Mouse (Mus musculus): ENCODE data around the gene Cnga1.

The Cnga1 gene

DNA sequence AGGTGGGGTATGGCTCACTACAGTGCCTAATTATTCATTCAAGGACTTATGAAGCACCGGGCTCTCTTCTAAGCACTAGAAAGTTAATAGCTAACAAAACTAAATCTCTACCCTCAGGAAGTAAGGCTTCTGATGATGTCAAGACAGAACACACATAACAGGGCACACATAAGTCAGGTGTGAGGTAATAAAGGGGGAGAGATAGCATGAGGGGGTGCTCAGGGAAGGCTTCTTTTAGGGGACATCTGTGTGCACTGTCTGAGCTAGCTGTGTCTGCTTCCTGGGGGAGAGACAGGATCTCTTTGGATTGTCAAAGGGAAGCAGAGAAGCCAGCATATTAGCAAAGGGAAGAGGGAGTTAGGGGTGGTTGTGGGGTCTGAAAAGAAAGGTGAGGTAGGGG, at the start of gene Cnga1:
Cnga1 (minus strand) TSS at position 101 of the 400 bp plus-strand sequence.
- DNase-seq (ENCODE audit: low read depth, low spot score): no peak

GRCm38 (mm10) chr5:72690516-72690915, 46.4 kb upstream of the Cnga1 start:
- no peak for DNase-seq (ENCODE audit: low read depth, low spot score)

- DNase-seq (ENCODE audit: low read depth, low spot score): no peak
Measured at GRCm38 (mm10) chr5:72689556-72689955, 45.5 kb upstream of the Cnga1 start.

DNA sequence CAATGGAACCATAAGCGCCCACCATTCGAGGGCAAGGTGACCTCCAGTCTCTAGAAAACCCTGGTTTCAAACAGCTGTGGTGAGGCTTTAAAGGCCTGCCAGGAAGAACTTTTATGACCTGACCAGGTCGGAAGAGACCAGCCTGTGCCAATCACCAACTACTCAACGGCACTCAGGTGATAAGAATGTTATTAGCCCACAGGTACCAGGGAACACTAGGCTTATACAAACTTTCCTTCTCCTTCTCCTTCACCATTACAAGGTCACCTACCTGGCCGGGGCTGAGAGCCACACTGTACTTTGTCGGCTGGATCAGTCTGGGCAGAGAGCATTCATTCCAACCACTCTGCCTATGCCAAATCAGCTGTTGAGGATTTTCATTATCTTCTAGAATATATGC, 37.4 kb upstream of the Cnga1 start:
- DNase-seq (ENCODE audit: low read depth, low spot score): no peak

GRCm38 (mm10) chr5:72674994-72675542, 31.0 kb upstream of the Cnga1 start:
- DNase-seq (ENCODE audit: low read depth, low spot score): no peak

DNA sequence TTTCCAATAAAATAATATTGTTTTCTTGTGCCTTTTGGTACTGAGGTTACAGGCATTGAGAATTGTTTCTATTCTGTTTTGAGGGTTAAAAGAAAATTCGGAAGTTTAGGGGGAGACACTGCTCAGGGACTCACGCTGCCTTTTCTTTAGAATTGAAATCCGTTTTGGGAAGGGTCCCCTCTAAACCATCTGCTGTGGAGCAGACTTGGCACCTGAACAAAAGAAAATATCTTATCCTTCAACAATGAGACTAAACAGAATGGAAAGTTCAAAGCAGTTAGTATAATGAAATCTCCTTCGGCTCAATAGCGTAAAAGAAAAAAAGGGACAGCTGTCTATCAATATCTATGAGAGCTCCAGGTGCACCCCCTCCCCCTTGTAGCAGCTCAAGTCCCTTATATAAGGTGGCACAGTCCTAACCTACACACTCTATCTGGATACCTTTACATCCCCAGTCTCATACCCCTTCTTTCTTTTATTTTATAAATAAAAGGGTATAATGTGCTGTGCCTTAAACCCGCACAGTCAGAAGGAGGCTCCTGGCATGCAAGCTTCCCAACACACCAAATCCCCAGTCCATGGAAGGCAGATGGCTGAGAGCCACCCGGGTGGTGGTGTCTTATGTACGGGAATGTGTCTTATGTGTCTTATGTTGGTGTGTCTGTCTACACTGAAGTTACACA, 27.1 kb upstream of the Cnga1 start:
- no peak for DNase-seq (ENCODE audit: low read depth, low spot score)

- DNase-seq (ENCODE audit: low read depth, low spot score): no peak
Measured at GRCm38 (mm10) chr5:72668351-72668750, 24.3 kb upstream of the Cnga1 start.

GRCm38 (mm10) chr5:72666428-72666827, 22.4 kb upstream of the Cnga1 start:
- DNase-seq (ENCODE audit: low read depth, low spot score): no peak

DNA sequence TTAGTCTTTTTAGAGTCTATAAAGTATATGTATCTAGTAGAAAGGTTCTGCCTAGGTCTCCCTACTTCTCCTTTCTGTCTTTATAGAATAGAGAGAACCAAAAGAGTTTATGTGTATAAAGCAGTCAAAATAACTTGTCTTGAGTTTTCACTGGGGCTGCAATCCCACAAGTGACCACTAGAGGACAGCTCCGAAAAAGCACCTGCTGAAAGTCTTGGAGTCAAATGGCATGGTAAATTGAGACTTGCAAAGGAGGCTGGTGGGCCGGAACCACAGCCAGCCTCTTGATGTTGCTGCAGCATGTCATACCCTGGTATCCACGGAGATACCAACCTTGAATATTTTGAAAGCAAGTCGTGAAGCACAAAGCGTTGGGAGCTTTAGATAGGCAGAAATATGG, 21.2 kb upstream of the Cnga1 start:
- DNase-seq (ENCODE audit: low read depth, low spot score): peak; percentile 72

- no peak for DNase-seq (ENCODE audit: low read depth, low spot score)
Measured at GRCm38 (mm10) chr5:72664854-72665253, 20.8 kb upstream of the Cnga1 start.

GRCm38 (mm10) chr5:72664126-72664525, 20.1 kb upstream of the Cnga1 start:
- no peak for DNase-seq (ENCODE audit: low read depth, low spot score)

- no peak for DNase-seq (ENCODE audit: low read depth, low spot score)
Measured at GRCm38 (mm10) chr5:72661051-72661781, 17.1 kb upstream of the Cnga1 start.

- DNase-seq (ENCODE audit: low read depth, low spot score): no peak
Measured at GRCm38 (mm10) chr5:72658375-72658774, 14.3 kb upstream of the Cnga1 start.

- no peak for DNase-seq (ENCODE audit: low read depth, low spot score)
Measured at GRCm38 (mm10) chr5:72656270-72656791, 12.3 kb upstream of the Cnga1 start.

- DNase-seq (ENCODE audit: low read depth, low spot score): no peak
Measured at GRCm38 (mm10) chr5:72653068-72653674, 9.1 kb upstream of the Cnga1 start.

DNA sequence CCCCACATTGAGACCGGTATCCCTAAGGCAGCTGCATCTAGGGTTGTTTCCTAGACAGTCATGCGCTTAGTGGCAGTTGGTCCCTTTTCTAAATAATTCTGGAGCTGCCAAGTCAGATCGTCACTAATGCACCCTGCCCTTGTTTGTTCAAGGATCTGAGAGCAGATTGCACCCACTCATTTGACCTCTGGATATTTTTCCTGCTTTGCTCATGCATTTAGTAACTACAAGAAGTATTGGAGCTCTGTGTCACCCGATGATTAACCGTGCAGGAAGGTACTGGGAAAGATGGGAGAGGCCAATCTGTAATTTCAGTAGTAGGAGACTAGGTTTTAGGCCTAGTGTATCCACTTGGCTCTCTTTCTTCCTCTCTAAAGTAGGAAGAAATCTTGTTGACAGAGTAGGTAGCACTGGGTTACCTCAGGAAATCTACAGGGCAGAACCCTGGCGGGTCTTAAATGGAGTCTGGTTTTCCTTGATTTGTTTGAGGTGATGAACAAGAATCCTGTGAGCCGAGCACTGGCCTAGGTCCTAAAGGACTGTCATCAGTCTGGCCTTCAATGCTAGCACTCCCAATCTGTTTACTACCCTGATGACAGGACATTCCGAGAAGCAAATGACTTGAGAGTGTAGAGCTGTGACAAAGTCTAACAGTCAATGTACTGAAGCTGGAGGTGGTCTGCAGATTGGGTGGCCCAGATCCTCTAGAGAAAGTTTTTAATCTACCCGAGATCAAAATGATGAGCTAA, 5.1 kb upstream of the Cnga1 start:
- DNase-seq (ENCODE audit: low read depth, low spot score): no peak

DNA sequence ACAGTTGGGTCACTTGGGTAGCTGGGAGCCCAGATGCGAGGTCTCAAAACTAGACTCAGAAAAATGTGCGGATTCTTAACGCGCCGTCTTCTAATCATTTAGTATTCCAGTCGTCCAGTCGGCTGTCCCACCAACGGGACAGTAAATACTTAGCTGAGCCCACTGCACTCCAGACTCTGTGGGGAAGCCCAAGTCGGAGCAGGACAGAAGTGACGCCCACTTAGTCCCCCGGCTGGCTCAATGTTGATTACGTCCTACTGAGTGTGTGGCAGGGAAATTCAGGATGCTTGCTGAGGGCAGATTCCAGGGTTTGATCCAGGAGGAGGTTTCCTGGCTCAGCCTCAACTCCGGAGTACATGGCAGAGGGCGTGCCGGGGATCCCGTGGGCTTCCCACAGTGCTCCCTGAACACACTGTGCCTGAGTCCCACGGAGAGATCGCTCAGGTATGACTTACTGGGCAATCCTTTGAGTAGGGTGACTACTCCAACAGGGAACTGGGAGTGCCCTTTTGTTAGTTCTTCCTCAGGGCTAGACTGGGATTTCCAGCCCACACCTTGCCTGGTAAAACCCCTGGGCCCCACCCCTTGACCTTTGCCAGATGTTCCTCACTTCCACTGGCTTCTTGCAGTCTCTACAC, 4.0 kb upstream of the Cnga1 start:
- peak; percentile 75 for DNase-seq (ENCODE audit: low read depth, low spot score)

DNA sequence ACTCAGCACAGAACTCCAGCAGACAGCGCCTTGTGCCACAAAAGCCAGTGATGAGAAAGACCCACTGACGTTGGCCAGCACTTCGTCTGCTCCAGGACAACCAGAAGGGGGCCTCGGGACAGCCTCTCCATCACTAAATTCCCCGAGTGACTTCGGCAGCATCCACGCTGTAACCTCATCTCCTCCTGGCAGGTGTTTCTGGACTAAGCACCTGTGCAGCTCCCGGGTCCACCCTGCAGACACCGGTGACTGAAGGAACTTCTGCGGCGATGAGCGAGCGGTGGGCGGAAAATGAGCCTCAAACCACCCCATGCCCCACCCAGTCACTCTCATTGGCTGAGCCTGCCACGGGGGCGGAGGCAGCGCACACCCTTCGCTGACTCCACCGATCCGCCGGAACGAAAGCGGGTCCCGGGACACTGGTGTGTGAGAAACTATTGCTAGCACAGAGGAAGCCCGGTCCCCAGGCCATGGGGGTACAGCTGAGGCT, 3.4 kb upstream of the Cnga1 start, which contains the start of gene Nipal1:
Nipal1 (plus strand) TSS at position 378 of the 490 bp plus-strand sequence.
- peak; percentile 82 for DNase-seq (ENCODE audit: low read depth, low spot score)

DNA sequence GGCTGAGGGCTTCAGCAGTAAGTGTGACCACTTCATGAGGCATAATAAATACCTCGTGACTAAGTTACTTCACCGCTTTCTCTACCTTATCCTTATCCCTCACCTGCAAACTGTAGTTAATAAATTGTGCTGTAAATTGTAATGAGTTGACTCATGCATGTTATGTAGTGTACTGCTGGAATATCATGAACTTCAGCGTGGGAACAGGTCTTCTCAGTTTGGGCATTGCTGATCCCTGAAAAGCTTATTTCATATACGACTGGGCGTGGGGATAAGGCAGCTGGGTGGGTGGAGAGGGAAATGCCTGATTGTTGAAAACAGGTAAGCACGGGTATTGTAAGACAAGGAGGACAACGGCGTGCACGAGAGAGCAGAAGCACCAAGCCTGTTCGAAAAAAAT, 2.9 kb upstream of the Cnga1 start:
- no peak for DNase-seq (ENCODE audit: low read depth, low spot score)

DNA sequence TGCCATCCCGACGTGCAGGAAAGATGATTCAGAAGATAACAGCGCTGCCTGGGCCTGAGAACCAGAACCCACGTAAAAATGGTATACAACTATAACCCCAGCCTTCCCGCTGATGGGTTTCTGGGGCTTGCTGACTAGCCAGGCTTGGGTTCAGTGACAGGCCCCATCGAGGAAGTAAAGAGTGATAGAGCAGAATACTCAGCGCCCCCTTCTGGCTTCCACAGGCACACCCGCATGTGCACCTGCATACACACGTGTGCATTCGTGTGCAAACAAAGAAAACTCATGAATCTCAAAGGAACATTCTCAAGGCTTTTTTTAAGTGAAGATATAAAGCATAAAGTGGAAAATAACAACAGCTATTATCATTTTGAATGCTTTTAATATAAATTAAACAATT, 2.1 kb upstream of the Cnga1 start:
- peak; percentile 57 for DNase-seq (ENCODE audit: low read depth, low spot score)

DNA sequence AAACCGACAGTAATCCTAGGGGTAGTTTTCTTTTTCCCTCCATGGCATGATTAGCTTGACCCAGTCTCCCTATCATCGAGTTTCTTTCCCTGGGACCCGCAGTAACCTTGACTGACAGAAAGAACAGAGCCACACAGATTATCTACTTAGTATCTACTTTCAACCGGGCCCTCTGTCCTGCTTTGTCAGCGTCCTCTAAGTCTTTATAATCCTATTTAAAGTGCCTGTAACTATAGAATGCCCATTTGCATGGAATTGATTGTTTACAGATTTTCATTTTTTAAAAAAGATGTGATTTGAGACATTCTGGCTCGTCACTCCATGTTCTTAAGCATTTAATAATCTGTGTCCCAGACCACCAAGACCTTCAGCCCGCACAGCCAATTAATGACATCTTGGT, 420 bp downstream of the Cnga1 start:
- no peak for DNase-seq (ENCODE audit: low read depth, low spot score)
